Mouse (Mus musculus) forebrain, embryonic 16.5 days (tissue): ENCODE data around the gene Tmcc1. TPM values are rescaled to one million over a fixed set of nuclear protein-coding genes. Genes with fewer than 3 reads are reported as not detected.

Source experiments
- ATAC-seq: fragments of 200-750 bp; cut with Nextera tagmentation; 2 replicates; pipeline ENCODE4 v1.8.0; 2017; ENCODE audit warnings: mild to moderate bottlenecking, moderate library complexity
- H3K27ac ChIP-seq: fragments of 300-500 bp; sonication (generic); 2 replicates; pipeline ENCODE4 v1.5.1; 2014; ENCODE audit warnings: low read length, control low read depth
- H3K27me3 ChIP-seq: fragments of 300-500 bp; sonication (generic); replicated peaks from 2 replicates; pipeline ENCODE4 v1.6.1; 2014; ENCODE audit warnings: low read length; ENCODE audit not compliant: control insufficient read depth, insufficient read depth
- H3K36me3 ChIP-seq: fragments of 300-500 bp; sonication (generic); 2 replicates; pipeline ENCODE4 v1.6.1; 2014; ENCODE audit not compliant: control insufficient read depth, insufficient read depth
- H3K4me1 ChIP-seq: fragments of 300-500 bp; sonication (generic); replicated peaks from 2 replicates; pipeline ENCODE4 v1.6.1; 2014; ENCODE audit warnings: low read length; ENCODE audit not compliant: control insufficient read depth, insufficient read depth
- H3K4me2 ChIP-seq: fragments of 300-500 bp; sonication (generic); 2 replicates; pipeline ENCODE4 v1.6.1; 2014; ENCODE audit warnings: mild to moderate bottlenecking, low read length, control low read depth
- H3K4me3 ChIP-seq: fragments of 300-500 bp; sonication (generic); replicated peaks from 2 replicates; pipeline ENCODE4 v1.5.1; 2014; ENCODE audit warnings: mild to moderate bottlenecking, low read length, control low read depth
- H3K9ac ChIP-seq: fragments of 300-500 bp; sonication (generic); replicated peaks from 2 replicates; pipeline ENCODE4 v1.6.1; 2014; ENCODE audit warnings: low read depth, low read length, control low read depth
- H3K9me3 ChIP-seq: fragments of 300-500 bp; sonication (generic); 2 replicates; pipeline ENCODE4 v1.6.1; 2016; ENCODE audit warnings: low read length; ENCODE audit not compliant: control insufficient read depth
- WGBS: fragments of 180-500 bp; shearing (Covaris S2); extraction: QIAGEN DNeasy Blood & Tissue Kit; methylation state at CpG from one replicate; pipeline ENCODE4 v1.1.7; 2014; 5-methylcytosine and 5-hydroxymethylcytosine counted together
- polyA plus RNA-seq: library from polyadenylated mRNA; unstranded; fragments of >200 nt; fragmentation: Nextera tagmentation; extraction: Ambion mirVana; gene quantifications from 2 replicates; pipeline ENCODE4 v1.2.1, GENCODE M21; 2015

The Tmcc1 gene
- polyA plus RNA-seq, 1 experiment from 2014 or later = 38.4 TPM

- Histone ChIP-seq H3K4me1 (peaks cover 27% of the 10 kb centered on the region), H3K4me3 (peak overlapping the region; percentile 82), H3K27me3 (no peaks in the 10 kb centered on the region), H3K36me3 (no peaks in the 10 kb centered on the region), H3K4me2 (peak overlapping the region; percentile 79), H3K9me3 (no peaks in the 10 kb centered on the region), H3K9ac (peak overlapping the region; percentile 86), H3K27ac (peak overlapping the region; percentile 91)
- peak; percentile 15; the same call in 1 of the 2 replicates for ATAC-seq
- WGBS = 0% methylated on average over 6 of the region's 6 CpGs
Measured at GRCm38 (mm10) chr6:116106967-116107470, 86.3 kb downstream of the Tmcc1 start.

GRCm38 (mm10) chr6:116097579-116097978 lies 95.7 kb downstream of the Tmcc1 start:
- Histone ChIP-seq H3K9ac (no peak overlapping the region), H3K4me1 (no peaks in the 10 kb centered on the region), H3K9me3 (no peaks in the 10 kb centered on the region), H3K36me3 (peaks cover 3% of the 10 kb centered on the region; the same call in 1 of the 2 replicates), H3K4me3 (no peak overlapping the region), H3K27me3 (no peaks in the 10 kb centered on the region), H3K27ac (no peak overlapping the region), H3K4me2 (no peak overlapping the region)
- ATAC-seq = no peak
- 95% methylated on average over 2 of the region's 2 CpGs for WGBS

GRCm38 (mm10) chr6:116089402-116089801 lies 103.9 kb downstream of the Tmcc1 start:
- Histone ChIP-seq H3K27ac (no peak overlapping the region), H3K27me3 (no peaks in the 10 kb centered on the region), H3K36me3 (no peaks in the 10 kb centered on the region), H3K4me3 (no peak overlapping the region), H3K9ac (no peak overlapping the region), H3K9me3 (no peaks in the 10 kb centered on the region), H3K4me1 (no peaks in the 10 kb centered on the region), H3K4me2 (no peak overlapping the region)
- ATAC-seq = no peak

- Histone ChIP-seq H3K4me1 (no peaks in the 10 kb centered on the region), H3K27me3 (no peaks in the 10 kb centered on the region), H3K9ac (no peak overlapping the region), H3K36me3 (no peaks in the 10 kb centered on the region), H3K9me3 (no peaks in the 10 kb centered on the region), H3K4me2 (no peak overlapping the region), H3K27ac (no peak overlapping the region), H3K4me3 (no peak overlapping the region)
- ATAC-seq = no peak
- 100% methylated on average over 1 of the region's 1 CpGs for WGBS
Measured at GRCm38 (mm10) chr6:116086036-116086435, 107.2 kb downstream of the Tmcc1 start.

GRCm38 (mm10) chr6:116082239-116082638 lies 111.0 kb downstream of the Tmcc1 start:
- no peak overlapping the region for H3K4me2 ChIP-seq
- no peaks in the 10 kb centered on the region for H3K36me3 ChIP-seq
- H3K27me3 ChIP-seq = no peaks in the 10 kb centered on the region
- H3K4me1 ChIP-seq = no peaks in the 10 kb centered on the region
- H3K9ac ChIP-seq = no peak overlapping the region
- H3K9me3 ChIP-seq = no peaks in the 10 kb centered on the region
- no peak overlapping the region for H3K27ac ChIP-seq
- 77% methylated on average over 1 of the region's 1 CpGs for WGBS
- H3K4me3 ChIP-seq = no peak overlapping the region
- no peak for ATAC-seq

GRCm38 (mm10) chr6:116081375-116081774 lies 111.9 kb downstream of the Tmcc1 start:
- no peak for ATAC-seq
- H3K27ac ChIP-seq = no peak overlapping the region
- H3K4me1 ChIP-seq = no peaks in the 10 kb centered on the region

GRCm38 (mm10) chr6:116080756-116081155 lies 112.5 kb downstream of the Tmcc1 start:
- Histone ChIP-seq H3K4me2 (no peak overlapping the region), H3K27me3 (no peaks in the 10 kb centered on the region), H3K4me3 (no peak overlapping the region), H3K36me3 (no peaks in the 10 kb centered on the region), H3K4me1 (no peaks in the 10 kb centered on the region), H3K27ac (no peak overlapping the region), H3K9me3 (no peaks in the 10 kb centered on the region), H3K9ac (no peak overlapping the region)
- WGBS = 82% methylated on average over 5 of the region's 5 CpGs
- ATAC-seq = no peak

More at GRCm38 (mm10) chr6:116081375-116081774, 111.9 kb downstream of the Tmcc1 start:
- WGBS = 49% methylated on average over 2 of the region's 2 CpGs
- no peaks in the 10 kb centered on the region for H3K36me3 ChIP-seq
- no peaks in the 10 kb centered on the region for H3K9me3 ChIP-seq
- H3K4me2 ChIP-seq = no peak overlapping the region
- no peak overlapping the region for H3K4me3 ChIP-seq
- no peaks in the 10 kb centered on the region for H3K27me3 ChIP-seq
- H3K9ac ChIP-seq = no peak overlapping the region

- H3K9me3 ChIP-seq = no peaks in the 10 kb centered on the region
- H3K4me3 ChIP-seq = no peak overlapping the region
- no peak overlapping the region for H3K4me2 ChIP-seq
- no peaks in the 10 kb centered on the region for H3K36me3 ChIP-seq
- no peak for ATAC-seq
- H3K27me3 ChIP-seq = no peaks in the 10 kb centered on the region
- no peak overlapping the region for H3K27ac ChIP-seq
- H3K9ac ChIP-seq = no peak overlapping the region
- 71% methylated on average over 3 of the region's 3 CpGs for WGBS
- H3K4me1 ChIP-seq = peaks cover 7% of the 10 kb centered on the region
Measured at GRCm38 (mm10) chr6:116077608-116078007, 115.7 kb downstream of the Tmcc1 start.

GRCm38 (mm10) chr6:116074892-116075291 lies 118.4 kb downstream of the Tmcc1 start:
- H3K4me2 ChIP-seq = no peak overlapping the region
- no peaks in the 10 kb centered on the region for H3K27me3 ChIP-seq
- no peak overlapping the region for H3K9ac ChIP-seq
- no peak overlapping the region for H3K4me3 ChIP-seq
- H3K27ac ChIP-seq = no peak overlapping the region
- H3K4me1 ChIP-seq = peaks cover 10% of the 10 kb centered on the region
- H3K36me3 ChIP-seq = no peaks in the 10 kb centered on the region
- no peaks in the 10 kb centered on the region for H3K9me3 ChIP-seq
- ATAC-seq = no peak

- Histone ChIP-seq H3K4me1 (peaks cover 10% of the 10 kb centered on the region), H3K9ac (no peak overlapping the region), H3K36me3 (no peaks in the 10 kb centered on the region), H3K27me3 (no peaks in the 10 kb centered on the region), H3K9me3 (no peaks in the 10 kb centered on the region), H3K4me2 (no peak overlapping the region), H3K4me3 (no peak overlapping the region), H3K27ac (no peak overlapping the region)
- no peak for ATAC-seq
- 95% methylated on average over 4 of the region's 4 CpGs for WGBS
Measured at GRCm38 (mm10) chr6:116073610-116074009, 119.7 kb downstream of the Tmcc1 start.
